Mouse (Mus musculus) intestine, embryonic 15.5 days (tissue): ENCODE data around the gene Smyd3. TPM values are rescaled to one million over a fixed set of nuclear protein-coding genes. Genes with fewer than 3 reads are reported as not detected.

Experiments used
- ATAC-seq: fragments of 200-750 bp; cut with Nextera tagmentation; 2 replicates; pipeline ENCODE4 v1.8.0; 2017; ENCODE audit warnings: moderate TSS enrichment, moderate library complexity
- H3K27ac ChIP-seq: fragments of 300-500 bp; sonication (generic); 2 replicates; pipeline ENCODE4 v1.5.1; 2015; ENCODE audit warnings: mild to moderate bottlenecking, inconsistent platforms
- H3K27me3 ChIP-seq: fragments of 300-500 bp; sonication (generic); replicated peaks from 2 replicates; pipeline ENCODE4 v1.6.1; 2015; ENCODE audit warnings: inconsistent platforms
- H3K36me3 ChIP-seq: fragments of 300-500 bp; sonication (generic); 2 replicates; pipeline ENCODE4 v1.6.1; 2015; ENCODE audit warnings: inconsistent platforms
- H3K4me1 ChIP-seq: fragments of 300-500 bp; sonication (generic); replicated peaks from 2 replicates; pipeline ENCODE4 v1.6.1; 2015; ENCODE audit warnings: inconsistent platforms
- H3K4me2 ChIP-seq: fragments of 300-500 bp; sonication (generic); replicated peaks from 2 replicates; pipeline ENCODE4 v1.6.1; 2015; ENCODE audit warnings: mild to moderate bottlenecking, inconsistent platforms
- H3K4me3 ChIP-seq: fragments of 300-500 bp; sonication (generic); replicated peaks from 2 replicates; pipeline ENCODE4 v1.5.1; 2015; ENCODE audit warnings: inconsistent platforms
- H3K9ac ChIP-seq: fragments of 300-500 bp; sonication (generic); 2 replicates; pipeline ENCODE4 v1.6.1; 2015; ENCODE audit warnings: inconsistent platforms
- H3K9me3 ChIP-seq: fragments of 300-500 bp; sonication (generic); 2 replicates; pipeline ENCODE4 v1.6.1; 2016; ENCODE audit warnings: inconsistent platforms
- WGBS: fragments of 180-500 bp; shearing (Covaris S2); methylation state at CpG from one replicate; pipeline ENCODE4 v1.1.7; 2015; 5-methylcytosine and 5-hydroxymethylcytosine counted together
- polyA plus RNA-seq: library from polyadenylated mRNA; unstranded; fragments of >200 nt; fragmentation: Nextera tagmentation; extraction: Ambion mirVana; gene quantifications from 2 replicates; pipeline ENCODE4 v1.2.1, GENCODE M21; 2015

The Smyd3 gene
- polyA plus RNA-seq, 1 experiment from 2014 or later: 18.1 TPM

- Histone ChIP-seq H3K27me3 (no peaks in the 10 kb centered on the region), H3K9ac (no peak overlapping the region), H3K36me3 (no peaks in the 10 kb centered on the region), H3K27ac (no peak overlapping the region), H3K4me1 (no peaks in the 10 kb centered on the region), H3K4me3 (no peak overlapping the region), H3K4me2 (no peak overlapping the region), H3K9me3 (no peaks in the 10 kb centered on the region)
- no peak for ATAC-seq
- 91% methylated on average over 4 of the region's 4 CpGs for WGBS
Measured at GRCm38 (mm10) chr1:179398639-179399038, 119.2 kb downstream of the Smyd3 start.

GRCm38 (mm10) chr1:179386237-179386975 is 131.4 kb downstream of the Smyd3 start:
- H3K9ac ChIP-seq: no peak overlapping the region
- no peaks in the 10 kb centered on the region for H3K9me3 ChIP-seq
- H3K27ac ChIP-seq: no peak overlapping the region
- peak; percentile 87 for ATAC-seq
- H3K4me2 ChIP-seq: no peak overlapping the region
- H3K4me1 ChIP-seq: no peaks in the 10 kb centered on the region
- H3K36me3 ChIP-seq: no peaks in the 10 kb centered on the region
- H3K27me3 ChIP-seq: no peaks in the 10 kb centered on the region
- 47% methylated on average over 15 of the region's 15 CpGs for WGBS
- H3K4me3 ChIP-seq: no peak overlapping the region

GRCm38 (mm10) chr1:179385691-179386090 is 132.2 kb downstream of the Smyd3 start:
- Histone ChIP-seq H3K4me1 (no peaks in the 10 kb centered on the region), H3K27me3 (no peaks in the 10 kb centered on the region), H3K4me2 (no peak overlapping the region), H3K27ac (no peak overlapping the region), H3K4me3 (no peak overlapping the region), H3K9me3 (no peaks in the 10 kb centered on the region), H3K36me3 (no peaks in the 10 kb centered on the region), H3K9ac (no peak overlapping the region)
- no peak for ATAC-seq
- WGBS: 93% methylated on average over 7 of the region's 7 CpGs

GRCm38 (mm10) chr1:179384296-179384695 is 133.5 kb downstream of the Smyd3 start:
- Histone ChIP-seq H3K9ac (no peak overlapping the region), H3K4me1 (no peaks in the 10 kb centered on the region), H3K27ac (no peak overlapping the region), H3K4me2 (no peak overlapping the region), H3K9me3 (no peaks in the 10 kb centered on the region), H3K4me3 (no peak overlapping the region), H3K36me3 (no peaks in the 10 kb centered on the region), H3K27me3 (no peaks in the 10 kb centered on the region)
- whole genome bisulfite sequencing: 68% methylated on average over 2 of the region's 2 CpGs
- ATAC-seq: no peak

GRCm38 (mm10) chr1:179378102-179378501 is 139.7 kb downstream of the Smyd3 start:
- Histone ChIP-seq H3K4me3 (no peak overlapping the region), H3K36me3 (no peaks in the 10 kb centered on the region), H3K9me3 (no peaks in the 10 kb centered on the region), H3K27me3 (no peaks in the 10 kb centered on the region), H3K9ac (no peak overlapping the region), H3K4me1 (no peaks in the 10 kb centered on the region), H3K4me2 (no peak overlapping the region), H3K27ac (no peak overlapping the region)
- WGBS: 84% methylated on average over 4 of the region's 4 CpGs
- no peak for ATAC-seq

- Histone ChIP-seq H3K27ac (no peak overlapping the region), H3K4me2 (no peak overlapping the region), H3K4me3 (no peak overlapping the region), H3K36me3 (no peaks in the 10 kb centered on the region), H3K27me3 (no peaks in the 10 kb centered on the region), H3K9me3 (no peaks in the 10 kb centered on the region), H3K4me1 (no peaks in the 10 kb centered on the region), H3K9ac (no peak overlapping the region)
- no peak for ATAC-seq
- WGBS: 81% methylated on average over 4 of the region's 4 CpGs
Measured at GRCm38 (mm10) chr1:179374987-179375386, 142.9 kb downstream of the Smyd3 start.

GRCm38 (mm10) chr1:179373911-179374310 is 143.9 kb downstream of the Smyd3 start:
- Histone ChIP-seq H3K4me2 (no peak overlapping the region), H3K9ac (no peak overlapping the region), H3K36me3 (no peaks in the 10 kb centered on the region), H3K4me1 (no peaks in the 10 kb centered on the region), H3K9me3 (no peaks in the 10 kb centered on the region), H3K4me3 (no peak overlapping the region), H3K27me3 (no peaks in the 10 kb centered on the region), H3K27ac (no peak overlapping the region)
- 81% methylated on average over 11 of the region's 11 CpGs for WGBS
- no peak for ATAC-seq

GRCm38 (mm10) chr1:179371191-179371590 is 146.7 kb downstream of the Smyd3 start:
- H3K9ac ChIP-seq: no peak overlapping the region
- H3K9me3 ChIP-seq: no peaks in the 10 kb centered on the region
- no peak overlapping the region for H3K4me2 ChIP-seq
- H3K27me3 ChIP-seq: no peaks in the 10 kb centered on the region
- H3K4me1 ChIP-seq: no peaks in the 10 kb centered on the region
- H3K27ac ChIP-seq: no peak overlapping the region
- no peaks in the 10 kb centered on the region for H3K36me3 ChIP-seq
- no peak overlapping the region for H3K4me3 ChIP-seq
- no peak for ATAC-seq
- WGBS: 69% methylated on average over 3 of the region's 3 CpGs

GRCm38 (mm10) chr1:179368426-179369010 is 149.3 kb downstream of the Smyd3 start:
- 91% methylated on average over 3 of the region's 3 CpGs for WGBS
- H3K4me2 ChIP-seq: no peak overlapping the region
- H3K4me1 ChIP-seq: no peaks in the 10 kb centered on the region
- H3K27ac ChIP-seq: no peak overlapping the region
- H3K9ac ChIP-seq: no peak overlapping the region
- H3K27me3 ChIP-seq: no peaks in the 10 kb centered on the region
- ATAC-seq: no peak
- H3K36me3 ChIP-seq: no peaks in the 10 kb centered on the region
- no peaks in the 10 kb centered on the region for H3K9me3 ChIP-seq
- H3K4me3 ChIP-seq: no peak overlapping the region

GRCm38 (mm10) chr1:179361481-179362466 is 156.1 kb downstream of the Smyd3 start:
- Histone ChIP-seq H3K4me2 (no peak overlapping the region), H3K9me3 (no peaks in the 10 kb centered on the region), H3K27me3 (no peaks in the 10 kb centered on the region), H3K36me3 (no peaks in the 10 kb centered on the region), H3K9ac (no peak overlapping the region), H3K4me3 (no peak overlapping the region), H3K27ac (no peak overlapping the region), H3K4me1 (no peaks in the 10 kb centered on the region)
- WGBS: 73% methylated on average over 8 of the region's 8 CpGs
- ATAC-seq: no peak

- Histone ChIP-seq H3K4me3 (no peak overlapping the region), H3K36me3 (no peaks in the 10 kb centered on the region)
Measured at GRCm38 (mm10) chr1:179357111-179357510, 160.7 kb downstream of the Smyd3 start.

GRCm38 (mm10) chr1:179354250-179354649 is 163.6 kb downstream of the Smyd3 start:
- Histone ChIP-seq H3K36me3 (no peaks in the 10 kb centered on the region), H3K27ac (no peak overlapping the region), H3K4me2 (no peak overlapping the region), H3K4me1 (no peaks in the 10 kb centered on the region), H3K27me3 (no peaks in the 10 kb centered on the region), H3K9me3 (no peaks in the 10 kb centered on the region), H3K4me3 (no peak overlapping the region), H3K9ac (no peak overlapping the region)
- WGBS: 77% methylated on average over 6 of the region's 6 CpGs
- ATAC-seq: no peak

More at GRCm38 (mm10) chr1:179357111-179357510, 160.7 kb downstream of the Smyd3 start:
- no peak overlapping the region for H3K27ac ChIP-seq
- 78% methylated on average over 2 of the region's 2 CpGs for WGBS
- no peak overlapping the region for H3K9ac ChIP-seq
- no peaks in the 10 kb centered on the region for H3K9me3 ChIP-seq
- H3K27me3 ChIP-seq: no peaks in the 10 kb centered on the region
- H3K4me2 ChIP-seq: no peak overlapping the region
- H3K4me1 ChIP-seq: no peaks in the 10 kb centered on the region
- no peak for ATAC-seq
